Mouse (Mus musculus) embryonic facial prominence, embryonic 15.5 days (tissue): Measurements from ENCODE around the gene Hhipl1. TPM values are rescaled to one million over a fixed set of nuclear protein-coding genes. Genes with fewer than 3 reads are reported as not detected.

Experiments
- ATAC-seq: fragments of 200-750 bp; cut with Nextera tagmentation; 2 replicates; pipeline ENCODE4 v1.8.0; 2017; ENCODE audit warnings: low read depth, moderate TSS enrichment; ENCODE audit not compliant: insufficient number of reproducible peaks, low FRiP score, low TSS enrichment
- H3K27ac ChIP-seq: fragments of 300-500 bp; sonication (generic); replicated peaks from 2 replicates; pipeline ENCODE4 v1.5.1; 2015; ENCODE audit warnings: mild to moderate bottlenecking, inconsistent platforms
- H3K27me3 ChIP-seq: fragments of 300-500 bp; sonication (generic); 2 replicates; pipeline ENCODE4 v1.6.1; 2015; ENCODE audit warnings: inconsistent platforms
- H3K36me3 ChIP-seq: fragments of 300-500 bp; sonication (generic); 2 replicates; pipeline ENCODE4 v1.6.1; 2015; ENCODE audit warnings: mild to moderate bottlenecking, inconsistent platforms
- H3K4me1 ChIP-seq: fragments of 300-500 bp; sonication (generic); 2 replicates; pipeline ENCODE4 v1.6.1; 2015; ENCODE audit warnings: inconsistent platforms
- H3K4me2 ChIP-seq: fragments of 300-500 bp; sonication (generic); replicated peaks from 2 replicates; pipeline ENCODE4 v1.6.1; 2015; ENCODE audit warnings: mild to moderate bottlenecking, inconsistent platforms
- H3K4me3 ChIP-seq: fragments of 300-500 bp; sonication (generic); replicated peaks from 2 replicates; pipeline ENCODE4 v1.5.1; 2015; ENCODE audit warnings: mild to moderate bottlenecking, inconsistent platforms
- H3K9ac ChIP-seq: fragments of 300-500 bp; sonication (generic); 2 replicates; pipeline ENCODE4 v1.6.1; 2015; ENCODE audit warnings: inconsistent platforms
- H3K9me3 ChIP-seq: fragments of 300-500 bp; sonication (generic); replicated peaks from 2 replicates; pipeline ENCODE4 v1.6.1; 2016; ENCODE audit warnings: inconsistent platforms
- WGBS: fragments of 180-500 bp; shearing (Covaris S2); methylation state at CpG from one replicate; pipeline ENCODE4 v1.1.7; 2015; 5-methylcytosine and 5-hydroxymethylcytosine counted together
- polyA plus RNA-seq: library from polyadenylated mRNA; unstranded; fragments of >200 nt; fragmentation: Nextera tagmentation; extraction: Ambion mirVana; gene quantifications from 2 replicates; pipeline ENCODE4 v1.2.1, GENCODE M21; 2015

The Hhipl1 gene
- 0.62 and 0.67 TPM in 2 replicates for polyA plus RNA-seq

GRCm38 (mm10) chr12:108305812-108306794 lies at the start of gene Hhipl1:
Gene Hhipl1, plus strand, starts transcription at chr12:108306270.
- Histone ChIP-seq H3K36me3 (no peaks in the 10 kb centered on the region), H3K27me3 (peaks cover 37% of the 10 kb centered on the region), H3K4me2 (peak within 1 kb of the TSS; percentile 93), H3K4me1 (peaks cover 14% of the 10 kb centered on the region), H3K27ac (no peak within 1 kb of the TSS), H3K9me3 (no peaks in the 10 kb centered on the region), H3K9ac (peak within 1 kb of the TSS; percentile 41), H3K4me3 (peak within 1 kb of the TSS; percentile 56)
- ATAC-seq, result peak; percentile 5; the same call in 1 of the 2 replicates
- WGBS, result 2% methylated on average over 67 of the region's 67 CpGs

DNA sequence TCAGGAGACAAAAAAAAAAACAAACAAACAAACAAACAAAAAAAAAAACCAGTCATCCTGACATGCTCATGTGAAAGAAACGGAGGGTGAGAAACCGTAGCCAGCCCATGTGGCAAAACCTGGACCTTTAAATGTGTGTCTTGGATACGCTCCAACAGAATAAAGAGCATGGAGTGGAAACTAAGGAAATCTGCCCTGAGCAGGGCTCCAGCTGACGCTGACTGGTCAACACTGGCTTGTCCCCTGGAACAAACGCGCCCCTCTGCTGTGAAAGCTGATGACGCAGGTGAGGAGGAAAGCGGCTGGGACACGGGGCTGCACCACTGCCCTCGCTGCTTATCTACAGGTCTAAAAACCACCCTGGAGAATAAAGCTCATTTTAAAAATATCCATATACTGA lies 49.3 kb upstream of the Hhipl1 start:
- H3K27ac ChIP-seq, result no peak overlapping the region
- ATAC-seq, result no peak
- H3K9ac ChIP-seq, result no peak overlapping the region
- peaks cover 33% of the 10 kb centered on the region for H3K4me1 ChIP-seq
- no peak overlapping the region for H3K4me2 ChIP-seq
- no peaks in the 10 kb centered on the region for H3K9me3 ChIP-seq
- no peak overlapping the region for H3K4me3 ChIP-seq
- no peaks in the 10 kb centered on the region for H3K27me3 ChIP-seq
- H3K36me3 ChIP-seq, result no peaks in the 10 kb centered on the region
- WGBS, result 61% methylated on average over 10 of the region's 10 CpGs

GRCm38 (mm10) chr12:108259322-108260049 lies 46.6 kb upstream of the Hhipl1 start:
- Histone ChIP-seq H3K9ac (no peak overlapping the region), H3K27me3 (no peaks in the 10 kb centered on the region), H3K27ac (no peak overlapping the region), H3K9me3 (no peaks in the 10 kb centered on the region), H3K36me3 (no peaks in the 10 kb centered on the region), H3K4me1 (peaks cover 35% of the 10 kb centered on the region), H3K4me2 (no peak overlapping the region), H3K4me3 (no peak overlapping the region)
- ATAC-seq, result no peak
- 87% methylated on average over 24 of the region's 24 CpGs for whole genome bisulfite sequencing

DNA sequence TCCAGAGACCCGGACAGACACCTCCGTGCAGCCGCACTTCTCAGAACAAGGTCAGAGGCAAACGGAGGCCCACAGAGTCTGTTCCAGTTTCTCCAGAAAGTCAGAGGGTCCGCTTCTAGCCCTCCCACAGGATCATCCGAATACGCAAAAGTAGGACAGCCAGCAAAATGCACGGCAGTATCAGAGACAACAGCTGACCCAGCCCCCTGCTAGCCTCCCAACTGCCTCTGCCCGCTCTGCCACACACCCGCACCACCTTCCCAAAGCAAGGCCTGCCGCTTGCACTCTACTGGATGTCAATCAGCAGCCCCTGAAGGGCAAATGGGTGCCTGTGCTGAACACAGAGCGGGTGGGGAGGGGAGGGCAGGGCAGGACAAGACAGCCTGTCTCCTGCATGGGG lies 45.1 kb upstream of the Hhipl1 start:
- Histone ChIP-seq H3K9ac (no peak overlapping the region), H3K9me3 (no peaks in the 10 kb centered on the region), H3K36me3 (no peaks in the 10 kb centered on the region), H3K27me3 (no peaks in the 10 kb centered on the region), H3K4me3 (no peak overlapping the region), H3K4me1 (peaks cover 39% of the 10 kb centered on the region), H3K4me2 (no peak overlapping the region), H3K27ac (no peak overlapping the region)
- no peak for ATAC-seq
- 83% methylated on average over 12 of the region's 12 CpGs for WGBS

- Histone ChIP-seq H3K27ac (no peak overlapping the region), H3K9me3 (no peaks in the 10 kb centered on the region), H3K4me2 (no peak overlapping the region), H3K4me1 (peaks cover 40% of the 10 kb centered on the region), H3K9ac (no peak overlapping the region), H3K4me3 (no peak overlapping the region), H3K27me3 (no peaks in the 10 kb centered on the region), H3K36me3 (no peaks in the 10 kb centered on the region)
- no peak for ATAC-seq
- WGBS, result 79% methylated on average over 7 of the region's 7 CpGs
These were observed 41.2 kb upstream of the Hhipl1 start for GRCm38 (mm10) chr12:108264918-108265317.

DNA sequence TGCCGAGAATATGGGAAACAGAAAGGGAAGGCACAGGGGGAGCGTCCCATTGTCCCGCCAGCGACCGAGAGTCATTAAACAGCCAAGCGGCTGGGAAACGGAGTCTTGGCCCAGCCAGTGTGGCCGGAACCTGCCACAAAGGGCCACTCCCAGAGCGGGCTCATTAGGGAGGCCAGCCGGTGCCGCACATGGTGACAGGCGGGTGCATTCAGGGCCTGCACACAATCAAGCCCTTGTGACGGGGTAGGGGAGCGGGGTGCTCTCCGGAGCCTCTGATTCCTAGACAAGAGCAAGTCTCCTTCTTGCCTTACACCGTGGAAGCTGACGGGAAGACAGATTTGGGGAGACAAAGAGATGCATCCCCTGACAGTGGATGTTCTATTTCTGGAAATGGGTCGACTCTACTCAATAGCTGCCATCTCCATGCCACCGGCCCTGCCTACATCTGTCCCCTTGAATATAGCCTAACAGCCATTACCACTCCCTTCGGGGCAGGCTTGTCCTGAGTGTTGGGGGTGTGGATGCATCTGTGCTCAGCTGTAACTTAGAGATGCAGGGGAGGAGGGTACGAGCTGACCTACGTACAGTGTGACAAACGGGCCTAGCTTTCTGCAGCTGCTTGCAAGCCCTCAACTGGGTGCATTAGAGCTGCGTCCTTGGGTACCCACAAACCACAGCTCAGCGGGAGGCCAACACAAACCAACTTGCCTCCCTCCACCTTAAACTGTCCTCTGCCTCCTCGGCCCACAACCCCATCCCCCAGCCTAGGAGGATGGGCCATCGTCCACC lies 40.0 kb upstream of the Hhipl1 start:
- H3K4me1 ChIP-seq, result peaks cover 47% of the 10 kb centered on the region
- no peak overlapping the region for H3K4me3 ChIP-seq
- no peak overlapping the region for H3K9ac ChIP-seq
- H3K27me3 ChIP-seq, result no peaks in the 10 kb centered on the region
- H3K36me3 ChIP-seq, result no peaks in the 10 kb centered on the region
- WGBS, result 28% methylated on average over 27 of the region's 27 CpGs
- H3K27ac ChIP-seq, result 0 out of 2 replicates have a peak overlapping the region, but pooled peaks have one; percentile 23
- no peaks in the 10 kb centered on the region for H3K9me3 ChIP-seq
- peak overlapping the region; percentile 20; the same call in 1 of the 2 replicates for H3K4me2 ChIP-seq
- ATAC-seq, result 0 out of 2 replicates have a peak, but pooled peaks have one; percentile 11

DNA sequence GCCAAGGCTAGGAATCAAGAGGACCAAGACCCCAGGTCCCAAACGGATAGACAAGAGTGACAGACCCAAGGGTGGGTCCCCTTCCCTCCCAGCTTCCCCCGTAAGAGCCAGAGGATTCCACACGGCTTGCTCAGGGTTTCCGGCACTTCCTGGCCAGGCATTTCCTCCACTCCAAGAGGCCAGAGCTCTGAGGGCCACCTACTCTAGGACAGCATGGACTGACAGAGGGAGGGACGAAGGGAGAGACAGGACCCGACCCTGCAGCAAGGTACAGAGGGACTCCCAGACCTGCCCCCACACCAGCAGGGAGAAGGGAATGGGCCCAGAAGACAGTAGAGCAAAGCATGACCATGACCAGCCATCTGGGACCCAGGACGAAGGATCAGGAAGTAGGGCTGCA lies 38.4 kb upstream of the Hhipl1 start:
- Histone ChIP-seq H3K27me3 (no peaks in the 10 kb centered on the region), H3K4me1 (peaks cover 63% of the 10 kb centered on the region), H3K27ac (no peak overlapping the region), H3K4me2 (no peak overlapping the region), H3K4me3 (no peak overlapping the region), H3K9me3 (no peaks in the 10 kb centered on the region), H3K9ac (no peak overlapping the region), H3K36me3 (no peaks in the 10 kb centered on the region)
- 71% methylated on average over 7 of the region's 7 CpGs for WGBS
- ATAC-seq, result no peak

- Histone ChIP-seq H3K9ac (no peak overlapping the region), H3K36me3 (no peaks in the 10 kb centered on the region), H3K4me1 (peaks cover 63% of the 10 kb centered on the region), H3K27me3 (no peaks in the 10 kb centered on the region), H3K9me3 (no peaks in the 10 kb centered on the region), H3K4me2 (no peak overlapping the region), H3K27ac (no peak overlapping the region), H3K4me3 (no peak overlapping the region)
- WGBS, result 86% methylated on average over 10 of the region's 10 CpGs
- ATAC-seq, result no peak
These were observed 37.1 kb upstream of the Hhipl1 start for GRCm38 (mm10) chr12:108268970-108269369.

DNA sequence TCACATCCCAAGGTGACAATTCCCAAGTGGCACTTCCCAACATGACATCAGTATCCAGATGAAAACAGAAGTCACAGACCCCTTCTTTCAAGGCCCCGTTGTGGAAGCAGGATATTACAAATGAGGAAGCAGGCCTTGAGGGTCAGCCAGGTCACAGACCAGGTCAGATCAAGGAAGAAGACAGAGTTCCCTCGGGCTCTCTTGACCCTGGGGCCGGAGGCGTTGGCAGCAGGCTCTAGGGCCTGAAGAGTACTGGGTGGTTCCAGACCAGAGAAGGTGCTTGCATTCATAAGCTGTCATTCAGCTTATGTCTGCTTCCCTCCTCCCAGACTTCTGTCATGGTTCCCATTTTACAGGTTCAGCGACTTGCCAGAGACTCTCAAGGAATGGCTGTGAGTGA lies 36.4 kb upstream of the Hhipl1 start:
- Histone ChIP-seq H3K36me3 (no peaks in the 10 kb centered on the region), H3K4me3 (no peak overlapping the region), H3K9me3 (no peaks in the 10 kb centered on the region), H3K27me3 (no peaks in the 10 kb centered on the region), H3K4me2 (no peak overlapping the region), H3K27ac (no peak overlapping the region), H3K9ac (no peak overlapping the region), H3K4me1 (peaks cover 63% of the 10 kb centered on the region)
- WGBS, result 65% methylated on average over 5 of the region's 5 CpGs
- ATAC-seq, result no peak

- Histone ChIP-seq H3K4me1 (peaks cover 62% of the 10 kb centered on the region), H3K4me2 (no peak overlapping the region), H3K9ac (no peak overlapping the region), H3K9me3 (no peaks in the 10 kb centered on the region), H3K27me3 (no peaks in the 10 kb centered on the region), H3K36me3 (no peaks in the 10 kb centered on the region), H3K4me3 (no peak overlapping the region), H3K27ac (no peak overlapping the region)
- no peak for ATAC-seq
- 71% methylated on average over 13 of the region's 13 CpGs for WGBS
These were observed 35.7 kb upstream of the Hhipl1 start for GRCm38 (mm10) chr12:108270240-108270919.
